Mouse (Mus musculus) midbrain, embryonic 11.5 days (tissue): ENCODE data around the gene Zswim1. TPM values are rescaled to one million over a fixed set of nuclear protein-coding genes. Genes with fewer than 3 reads are reported as not detected.
A peak's percentile ranks its signal among the peaks of the same experiment; 100 is the strongest.
"Not testable (repeated sequence)": the region's sequence is repeated elsewhere in the genome, so short reads cannot be mapped to it uniquely, and the experiment has no call there.

Source experiments
- ATAC-seq: fragments of 200-750 bp; cut with Nextera tagmentation; 2 replicates; pipeline ENCODE4 v1.8.0; 2017; ENCODE audit warnings: moderate TSS enrichment, moderate library complexity; ENCODE audit not compliant: low FRiP score
- DNase-seq: peaks from one replicate; pipeline ENCODE4 v3.0.0; 2015; ENCODE audit warnings: low spot score; ENCODE audit errors: missing footprints
- H3K27ac ChIP-seq: fragments of 300-500 bp; sonication (generic); 2 replicates; pipeline ENCODE4 v1.5.1; 2014; ENCODE audit warnings: low read depth, low read length
- H3K27me3 ChIP-seq: fragments of 300-500 bp; sonication (generic); 2 replicates; pipeline ENCODE4 v1.6.1; 2014; ENCODE audit warnings: mild to moderate bottlenecking, low read length, moderate library complexity, mixed read lengths; ENCODE audit not compliant: control insufficient read depth, insufficient read depth
- H3K36me3 ChIP-seq: fragments of 300-500 bp; sonication (generic); 2 replicates; pipeline ENCODE4 v1.6.1; 2014; ENCODE audit warnings: mild to moderate bottlenecking, low read length, moderate library complexity, mixed read lengths; ENCODE audit not compliant: control insufficient read depth, insufficient read depth
- H3K4me1 ChIP-seq: fragments of 300-500 bp; sonication (generic); 2 replicates; pipeline ENCODE4 v1.6.1; 2014; ENCODE audit warnings: low read length; ENCODE audit not compliant: control insufficient read depth, insufficient read depth
- H3K4me2 ChIP-seq: fragments of 300-500 bp; sonication (generic); 2 replicates; pipeline ENCODE4 v1.6.1; 2014; ENCODE audit warnings: mild to moderate bottlenecking, moderate library complexity
- H3K4me3 ChIP-seq: fragments of 300-500 bp; sonication (generic); 2 replicates; pipeline ENCODE4 v1.5.1; 2014; ENCODE audit warnings: low read depth, low read length
- H3K9ac ChIP-seq: fragments of 300-500 bp; sonication (generic); 2 replicates; pipeline ENCODE4 v1.6.1; 2014; ENCODE audit warnings: low read length
- H3K9me3 ChIP-seq: fragments of 300-500 bp; sonication (generic); 2 replicates; pipeline ENCODE4 v1.6.1; 2016; ENCODE audit warnings: low read length; ENCODE audit not compliant: control insufficient read depth
- WGBS: fragments of 180-500 bp; shearing (Covaris S2); extraction: QIAGEN DNeasy Blood & Tissue Kit; methylation state at CpG from one replicate; pipeline ENCODE4 v1.1.7; 2014; 5-methylcytosine and 5-hydroxymethylcytosine counted together
- polyA plus RNA-seq: library from polyadenylated mRNA; unstranded; fragments of >200 nt; fragmentation: Nextera tagmentation; extraction: Ambion mirVana; gene quantifications from 2 replicates; pipeline ENCODE4 v1.2.1, GENCODE M21; 2014

The Zswim1 gene
- polyA plus RNA-seq, 1 experiment from 2014 or later: 22.0 TPM

- no peaks in the 10 kb centered on the region for H3K4me1 ChIP-seq
- no peaks in the 10 kb centered on the region for H3K36me3 ChIP-seq
- no peak overlapping the region for H3K9ac ChIP-seq
- no peak overlapping the region for H3K4me2 ChIP-seq
- no peak for DNase-seq
- H3K27me3 ChIP-seq: no peaks in the 10 kb centered on the region
- no peak overlapping the region for H3K27ac ChIP-seq
- 81% methylated on average over 4 of the region's 4 CpGs for WGBS
- H3K9me3 ChIP-seq: peaks cover 4% of the 10 kb centered on the region
- no peak for ATAC-seq
- no peak overlapping the region for H3K4me3 ChIP-seq
Measured at GRCm38 (mm10) chr2:164864593-164864992, 42.1 kb downstream of the Zswim1 start.

GRCm38 (mm10) chr2:164866741-164867551, 44.5 kb downstream of the Zswim1 start:
- Histone ChIP-seq H3K9ac (no peak overlapping the region), H3K4me1 (no peaks in the 10 kb centered on the region), H3K36me3 (no peaks in the 10 kb centered on the region), H3K4me2 (no peak overlapping the region), H3K9me3 (peaks cover 4% of the 10 kb centered on the region), H3K4me3 (no peak overlapping the region), H3K27me3 (no peaks in the 10 kb centered on the region), H3K27ac (no peak overlapping the region)
- no peak for DNase-seq
- 71% methylated on average over 16 of the region's 16 CpGs for WGBS
- peak; percentile 38; the same call in 1 of the 2 replicates for ATAC-seq

DNA sequence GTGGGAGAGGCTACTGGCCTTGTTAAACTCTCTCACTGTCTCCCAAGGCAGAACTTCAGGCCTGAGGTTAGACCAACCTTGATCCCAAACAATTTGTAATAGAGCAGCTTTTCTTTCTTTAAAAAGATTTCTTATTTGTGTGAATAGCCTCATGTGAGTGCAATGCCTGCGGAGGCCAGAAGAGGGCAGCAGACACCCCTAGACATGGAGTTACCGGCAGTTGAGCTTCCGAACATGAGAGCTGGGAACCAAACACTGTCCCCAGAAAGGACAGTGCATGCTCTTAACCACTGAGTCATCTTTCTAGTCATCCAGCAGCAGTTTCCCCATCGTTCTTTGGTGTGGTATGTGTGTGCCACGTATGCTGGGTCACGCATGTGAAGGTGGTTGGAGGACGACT, 45.1 kb downstream of the Zswim1 start:
- no peaks in the 10 kb centered on the region for H3K36me3 ChIP-seq
- H3K27me3 ChIP-seq: no peaks in the 10 kb centered on the region
- no peak for DNase-seq
- no peak for ATAC-seq
- H3K9me3 ChIP-seq: peaks cover 4% of the 10 kb centered on the region
- no peak overlapping the region for H3K9ac ChIP-seq
- 93% methylated on average over 7 of the region's 7 CpGs for WGBS
- no peak overlapping the region for H3K4me3 ChIP-seq
- H3K4me1 ChIP-seq: no peaks in the 10 kb centered on the region
- H3K27ac ChIP-seq: no peak overlapping the region
- H3K4me2 ChIP-seq: no peak overlapping the region

DNA sequence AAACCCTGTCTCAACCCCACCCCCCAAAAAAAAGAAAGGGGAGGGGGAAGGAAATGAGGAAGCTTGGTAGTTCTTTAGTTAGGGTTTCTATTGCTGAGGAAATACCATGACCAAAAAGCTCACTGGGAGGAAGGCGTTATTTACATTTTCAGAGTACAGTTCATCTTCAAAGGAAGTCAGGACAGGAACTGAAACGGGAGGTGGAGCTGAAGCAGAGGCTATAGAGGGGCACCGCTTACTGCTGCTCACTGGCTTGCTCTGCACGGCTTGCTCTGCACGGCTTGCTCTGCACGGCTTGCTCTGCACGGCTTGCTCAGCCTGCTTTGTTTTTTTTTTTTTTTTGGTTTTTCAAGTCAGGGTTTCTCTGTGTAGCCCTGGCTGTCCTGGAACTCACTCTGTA, 46.0 kb downstream of the Zswim1 start:
- H3K4me2 ChIP-seq: no peak overlapping the region
- peaks cover 4% of the 10 kb centered on the region for H3K9me3 ChIP-seq
- H3K9ac ChIP-seq: no peak overlapping the region
- H3K36me3 ChIP-seq: no peaks in the 10 kb centered on the region
- ATAC-seq: no peak
- no peaks in the 10 kb centered on the region for H3K27me3 ChIP-seq
- no peaks in the 10 kb centered on the region for H3K4me1 ChIP-seq
- DNase-seq: no peak
- no peak overlapping the region for H3K27ac ChIP-seq
- 81% methylated on average over 7 of the region's 7 CpGs for WGBS
- no peak overlapping the region for H3K4me3 ChIP-seq

- H3K36me3 ChIP-seq: no peaks in the 10 kb centered on the region
- WGBS: 54% methylated on average over 6 of the region's 6 CpGs
- no peak overlapping the region for H3K4me2 ChIP-seq
- DNase-seq: no peak
- H3K27me3 ChIP-seq: no peaks in the 10 kb centered on the region
- peaks cover 4% of the 10 kb centered on the region for H3K9me3 ChIP-seq
- no peak overlapping the region for H3K9ac ChIP-seq
- no peaks in the 10 kb centered on the region for H3K4me1 ChIP-seq
- H3K4me3 ChIP-seq: no peak overlapping the region
- ATAC-seq: no peak
- H3K27ac ChIP-seq: no peak overlapping the region
Measured at GRCm38 (mm10) chr2:164871602-164872303, 49.3 kb downstream of the Zswim1 start.

DNA sequence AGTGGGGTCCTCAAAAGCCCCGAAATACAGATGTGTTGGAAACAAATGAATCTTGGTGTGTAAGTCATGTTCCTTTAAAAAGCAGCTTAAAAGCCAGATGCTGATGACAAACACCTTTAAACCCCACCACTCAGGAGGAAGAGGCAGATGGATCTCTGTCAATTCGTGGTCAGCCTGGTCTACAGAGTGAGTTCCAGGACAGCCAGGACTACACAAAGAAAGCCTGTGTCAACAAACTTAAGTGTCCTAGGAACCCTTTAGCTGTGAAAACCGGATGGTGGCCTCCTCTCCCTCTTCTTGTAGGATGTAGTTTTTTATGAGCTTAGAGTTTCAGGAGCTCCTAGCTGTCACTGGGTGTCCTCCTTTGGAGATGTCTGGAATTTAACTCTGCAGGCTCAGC, 51.1 kb downstream of the Zswim1 start:
- no peak overlapping the region for H3K4me2 ChIP-seq
- no peaks in the 10 kb centered on the region for H3K27me3 ChIP-seq
- ATAC-seq (no peak), DNase-seq (no peak)
- H3K9ac ChIP-seq: no peak overlapping the region
- H3K36me3 ChIP-seq: no peaks in the 10 kb centered on the region
- WGBS: 78% methylated on average over 3 of the region's 3 CpGs
- H3K27ac ChIP-seq: no peak overlapping the region
- H3K9me3 ChIP-seq: no peaks in the 10 kb centered on the region
- H3K4me3 ChIP-seq: no peak overlapping the region
- H3K4me1 ChIP-seq: peaks cover 4% of the 10 kb centered on the region; the same call in 1 of the 2 replicates

DNA sequence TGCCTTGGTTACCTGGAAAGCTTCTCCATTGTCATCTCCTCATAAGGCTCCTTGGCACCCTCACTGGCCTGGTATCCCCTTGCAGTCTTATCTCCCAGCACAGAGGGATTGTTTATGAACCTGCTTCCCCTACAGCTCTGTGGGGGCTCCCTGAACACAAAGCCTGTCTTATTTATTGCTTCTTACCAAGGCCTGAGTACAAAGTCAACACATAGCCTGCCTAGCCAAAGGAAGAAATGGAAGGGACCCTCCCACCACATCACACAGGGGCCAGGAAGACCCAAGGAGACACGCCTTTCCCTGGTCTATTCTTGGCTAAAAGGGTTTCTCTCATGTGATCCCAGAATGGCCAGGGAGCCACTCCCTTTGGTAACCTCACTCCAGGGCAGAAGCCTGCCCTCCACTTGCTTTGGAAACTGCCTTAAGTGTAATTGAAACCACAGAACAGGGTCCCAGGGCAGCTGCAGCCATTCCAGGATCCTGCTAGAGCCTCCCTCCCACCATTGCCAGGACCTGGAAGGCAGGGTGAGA, 51.8 kb downstream of the Zswim1 start:
- Histone ChIP-seq H3K27ac (no peak overlapping the region), H3K4me2 (no peak overlapping the region)

DNA sequence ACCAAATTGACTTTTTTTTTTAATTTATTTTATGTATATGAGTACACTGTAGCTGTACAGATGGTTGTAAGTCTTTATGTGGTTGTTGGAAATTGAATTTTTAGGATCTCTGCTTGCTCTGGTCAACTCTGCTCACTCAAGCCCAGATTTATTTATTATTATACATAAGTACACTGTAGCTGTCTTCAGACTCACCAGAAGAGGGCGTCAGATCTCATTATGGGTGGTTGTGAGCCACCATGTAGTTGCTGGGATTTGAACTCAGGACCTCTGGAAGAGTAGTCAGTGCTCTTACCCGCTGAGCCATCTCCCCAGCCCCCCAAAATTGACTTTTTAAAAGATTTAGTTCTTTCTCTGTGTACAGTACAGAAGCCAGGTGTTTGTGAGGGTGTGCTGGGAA, 53.2 kb downstream of the Zswim1 start:
- H3K9me3 ChIP-seq, H3K27ac ChIP-seq, H3K36me3 ChIP-seq, H3K4me2 ChIP-seq, H3K4me1 ChIP-seq, H3K4me3 ChIP-seq, DNase-seq, H3K27me3 ChIP-seq, ATAC-seq, H3K9ac ChIP-seq: not testable (repeated sequence)
- 49% methylated on average over 2 of the region's 2 CpGs for WGBS

More for the DNA sequence above, 51.8 kb downstream of the Zswim1 start:
- no peak overlapping the region for H3K9ac ChIP-seq
- H3K36me3 ChIP-seq: no peaks in the 10 kb centered on the region
- ATAC-seq (no peak), DNase-seq (no peak)
- WGBS: 38% methylated on average over 1 of the region's 1 CpGs
- no peak overlapping the region for H3K4me3 ChIP-seq
- H3K4me1 ChIP-seq: peaks cover 4% of the 10 kb centered on the region; the same call in 1 of the 2 replicates
- H3K9me3 ChIP-seq: no peaks in the 10 kb centered on the region
- no peaks in the 10 kb centered on the region for H3K27me3 ChIP-seq
